Mouse (Mus musculus): Measurements from ENCODE around the gene Zfp579. TPM values are rescaled to one million over a fixed set of nuclear protein-coding genes. Genes with fewer than 3 reads are reported as not detected.

Gene Zfp579
- 20.8 and 25.7 TPM in 2 replicates for polyA plus RNA-seq (2015; fragmentation: Nextera tagmentation; extraction: Ambion mirVana)

GRCm38 (mm10) chr7:4996003-4996895 lies at the start of gene Zfp579:
TSS of gene Zfp579 (minus strand) at chr7:4996158.
- Histone ChIP-seq H3K27me3 (replicated peaks) (peaks cover 35% of the 10 kb centered on the region), H3K36me3 (peaks cover 30% of the 10 kb centered on the region), H3K9ac (peak within 1 kb of the TSS; percentile 93), H3K4me3 (peak within 1 kb of the TSS; percentile 83), H3K4me1 (peaks cover 31% of the 10 kb centered on the region), H3K4me2 (peak within 1 kb of the TSS; percentile 76), H3K9me3 (peaks cover 3% of the 10 kb centered on the region; the same call in 1 of the 2 replicates), H3K27ac (replicated peaks) (peak within 1 kb of the TSS; percentile 69)
- peak; percentile 69; the same call in 1 of the 2 replicates for ATAC-seq (ENCODE audit: extremely low read depth, insufficient number of reproducible peaks, low FRiP score, low TSS enrichment)
- 7% methylated on average over 11 of the region's 26 CpGs for WGBS

- no peak overlapping the region for H3K4me2 ChIP-seq
- H3K9ac ChIP-seq, result no peak overlapping the region
- H3K27ac ChIP-seq (replicated peaks), result no peak overlapping the region
- no peaks in the 10 kb centered on the region for H3K9me3 ChIP-seq
- ATAC-seq (ENCODE audit: extremely low read depth, insufficient number of reproducible peaks, low FRiP score, low TSS enrichment), result no peak
- H3K27me3 ChIP-seq (replicated peaks), result no peaks in the 10 kb centered on the region
- peaks cover 4% of the 10 kb centered on the region; the same call in 1 of the 2 replicates for H3K36me3 ChIP-seq
- H3K4me3 ChIP-seq, result no peak overlapping the region
- 59% methylated on average over 2 of the region's 2 CpGs for WGBS
- H3K4me1 ChIP-seq, result no peaks in the 10 kb centered on the region
Measured at GRCm38 (mm10) chr7:5044981-5045380, 49.0 kb upstream of the Zfp579 start.

GRCm38 (mm10) chr7:5038940-5039339 lies 43.0 kb upstream of the Zfp579 start:
- no peaks in the 10 kb centered on the region for H3K27me3 ChIP-seq (replicated peaks)
- WGBS, result 29% methylated on average over 5 of the region's 5 CpGs
- peak overlapping the region; percentile 86 for H3K9ac ChIP-seq

GRCm38 (mm10) chr7:5038109-5038732 lies 42.3 kb upstream of the Zfp579 start, which contains the start of gene Zfp784:
TSS of gene Zfp784 (minus strand) at chr7:5038446.
- Histone ChIP-seq H3K27ac (replicated peaks) (peak within 1 kb of the TSS; percentile 94), H3K9ac (peak within 1 kb of the TSS; percentile 86), H3K4me3 (peak within 1 kb of the TSS; percentile 66), H3K4me2 (peak within 1 kb of the TSS; percentile 71), H3K27me3 (replicated peaks) (no peaks in the 10 kb centered on the region), H3K36me3 (peaks cover 39% of the 10 kb centered on the region), H3K4me1 (peaks cover 19% of the 10 kb centered on the region), H3K9me3 (no peaks in the 10 kb centered on the region)
- ATAC-seq (ENCODE audit: extremely low read depth, insufficient number of reproducible peaks, low FRiP score, low TSS enrichment), result peak; percentile 92
- WGBS, result under 1% methylated on average over 48 of the region's 48 CpGs

More at GRCm38 (mm10) chr7:5038940-5039339, 43.0 kb upstream of the Zfp579 start:
- no peaks in the 10 kb centered on the region for H3K9me3 ChIP-seq
- peak overlapping the region; percentile 66 for H3K4me3 ChIP-seq
- peak overlapping the region; percentile 71 for H3K4me2 ChIP-seq
- ATAC-seq (ENCODE audit: extremely low read depth, insufficient number of reproducible peaks, low FRiP score, low TSS enrichment), result no peak
- peak overlapping the region; percentile 94 for H3K27ac ChIP-seq (replicated peaks)
- H3K4me1 ChIP-seq, result peaks cover 19% of the 10 kb centered on the region
- peaks cover 32% of the 10 kb centered on the region for H3K36me3 ChIP-seq

GRCm38 (mm10) chr7:5037467-5037866 lies 41.5 kb upstream of the Zfp579 start:
- ATAC-seq (ENCODE audit: extremely low read depth, insufficient number of reproducible peaks, low FRiP score, low TSS enrichment), result no peak
- Histone ChIP-seq H3K9ac (peak overlapping the region; percentile 86), H3K4me2 (peak overlapping the region; percentile 71), H3K4me1 (peaks cover 19% of the 10 kb centered on the region), H3K27me3 (replicated peaks) (no peaks in the 10 kb centered on the region), H3K27ac (replicated peaks) (peak overlapping the region; percentile 94), H3K36me3 (peaks cover 47% of the 10 kb centered on the region), H3K9me3 (0 out of 2 replicates have a peak, but pooled peaks cover 2% of the 10 kb centered on the region), H3K4me3 (peak overlapping the region; percentile 66)
- 71% methylated on average over 8 of the region's 8 CpGs for WGBS

GRCm38 (mm10) chr7:5037026-5037425 lies 41.1 kb upstream of the Zfp579 start:
- no peak for ATAC-seq (ENCODE audit: extremely low read depth, insufficient number of reproducible peaks, low FRiP score, low TSS enrichment)
- Histone ChIP-seq H3K9me3 (peaks cover 7% of the 10 kb centered on the region; the same call in 1 of the 2 replicates), H3K27ac (replicated peaks) (no peak overlapping the region), H3K36me3 (peaks cover 51% of the 10 kb centered on the region), H3K27me3 (replicated peaks) (no peaks in the 10 kb centered on the region), H3K9ac (no peak overlapping the region), H3K4me3 (no peak overlapping the region), H3K4me2 (no peak overlapping the region), H3K4me1 (peaks cover 19% of the 10 kb centered on the region)
- 88% methylated on average over 7 of the region's 7 CpGs for WGBS

- peaks cover 19% of the 10 kb centered on the region for H3K4me1 ChIP-seq
- no peaks in the 10 kb centered on the region for H3K27me3 ChIP-seq (replicated peaks)
- H3K4me2 ChIP-seq, result no peak overlapping the region
- ATAC-seq (ENCODE audit: extremely low read depth, insufficient number of reproducible peaks, low FRiP score, low TSS enrichment), result no peak
- H3K27ac ChIP-seq (replicated peaks), result no peak overlapping the region
- peaks cover 16% of the 10 kb centered on the region for H3K9me3 ChIP-seq
- H3K9ac ChIP-seq, result no peak overlapping the region
- peaks cover 60% of the 10 kb centered on the region for H3K36me3 ChIP-seq
- H3K4me3 ChIP-seq, result no peak overlapping the region
- 88% methylated on average over 9 of the region's 9 CpGs for WGBS
Measured at GRCm38 (mm10) chr7:5036136-5036535, 40.2 kb upstream of the Zfp579 start.

- no peak for ATAC-seq (ENCODE audit: extremely low read depth, insufficient number of reproducible peaks, low FRiP score, low TSS enrichment)
- H3K27ac ChIP-seq (replicated peaks), result no peak overlapping the region
- peaks cover 21% of the 10 kb centered on the region for H3K9me3 ChIP-seq
- H3K27me3 ChIP-seq (replicated peaks), result no peaks in the 10 kb centered on the region
- no peak overlapping the region for H3K4me3 ChIP-seq
- H3K4me1 ChIP-seq, result peaks cover 19% of the 10 kb centered on the region
- H3K4me2 ChIP-seq, result no peak overlapping the region
- peaks cover 64% of the 10 kb centered on the region for H3K36me3 ChIP-seq
- WGBS, result 93% methylated on average over 17 of the region's 17 CpGs
- no peak overlapping the region for H3K9ac ChIP-seq
Measured at GRCm38 (mm10) chr7:5035628-5036027, 39.7 kb upstream of the Zfp579 start.

GRCm38 (mm10) chr7:5033818-5034217 lies 37.9 kb upstream of the Zfp579 start, which contains the start of gene 4632433K11Rik:
TSS of gene 4632433K11Rik (plus strand) at chr7:5034118.
- no peak within 1 kb of the TSS for H3K27ac ChIP-seq (replicated peaks)
- WGBS, result 74% methylated on average over 3 of the region's 3 CpGs
- no peak within 1 kb of the TSS for H3K4me3 ChIP-seq
- peaks cover 9% of the 10 kb centered on the region for H3K4me1 ChIP-seq
- ATAC-seq (ENCODE audit: extremely low read depth, insufficient number of reproducible peaks, low FRiP score, low TSS enrichment), result no peak
- peaks cover 80% of the 10 kb centered on the region for H3K36me3 ChIP-seq
- H3K9ac ChIP-seq, result no peak within 1 kb of the TSS
- H3K9me3 ChIP-seq, result peaks cover 38% of the 10 kb centered on the region
- no peak within 1 kb of the TSS for H3K4me2 ChIP-seq
- no peaks in the 10 kb centered on the region for H3K27me3 ChIP-seq (replicated peaks)

- ATAC-seq (ENCODE audit: extremely low read depth, insufficient number of reproducible peaks, low FRiP score, low TSS enrichment), result no peak
- Histone ChIP-seq H3K36me3 (peaks cover 98% of the 10 kb centered on the region), H3K4me1 (no peaks in the 10 kb centered on the region), H3K27me3 (replicated peaks) (no peaks in the 10 kb centered on the region), H3K4me3 (no peak overlapping the region), H3K27ac (replicated peaks) (no peak overlapping the region), H3K9me3 (peaks cover 40% of the 10 kb centered on the region), H3K9ac (no peak overlapping the region), H3K4me2 (no peak overlapping the region)
- 80% methylated on average over 46 of the region's 46 CpGs for WGBS
Measured at GRCm38 (mm10) chr7:5031496-5031895, 35.5 kb upstream of the Zfp579 start.
